Mouse (Mus musculus) gastrocnemius, postnatal 4 days (tissue): ENCODE results near the gene Tigd3. TPM values are rescaled to one million over a fixed set of nuclear protein-coding genes. Genes with fewer than 3 reads are reported as not detected.
"Not testable (repeated sequence)": the region's sequence is repeated elsewhere in the genome, so short reads cannot be mapped to it uniquely, and the experiment has no call there.

Experiments
- DNase-seq, 2 experiments: peaks; one replicate each; pipeline ENCODE4 v3.0.0; 2021 to 2022; ENCODE audit warnings: low spot score in 2 of 2, mixed read lengths in 2 of 2
- total RNA-seq, 2 experiments: library from RNA; stranded (reverse); gene quantifications; 2 replicates each; pipeline ENCODE4 v1.2.3; 2021

Tigd3 gene
- total RNA-seq, 2 experiments from 2014 or later: 1.5 to 2.6 TPM

GRCm38 (mm10) chr19:5922119-5922942 lies 28.4 kb upstream of the Tigd3 start:
- DNase-seq: peak in 1 of 2 experiments; percentile 33

- DNase-seq: no peak
These were observed 27.8 kb upstream of the Tigd3 start for GRCm38 (mm10) chr19:5921715-5922114.

- DNase-seq: no peak
These were observed 19.2 kb upstream of the Tigd3 start, which contains the start of gene Dpf2 for GRCm38 (mm10) chr19:5913007-5913719. Dpf2 (minus strand) TSS chr19:5913010.

GRCm38 (mm10) chr19:5912103-5913006 lies 18.4 kb upstream of the Tigd3 start:
- DNase-seq: peak; percentile 97 to 99

GRCm38 (mm10) chr19:5911430-5912102 lies 17.6 kb upstream of the Tigd3 start:
- no peak for DNase-seq

- DNase-seq: no peak
These were observed 16.3 kb upstream of the Tigd3 start for GRCm38 (mm10) chr19:5910221-5910620.

- DNase-seq: no peak
These were observed 13.3 kb upstream of the Tigd3 start for GRCm38 (mm10) chr19:5907275-5907674.

GRCm38 (mm10) chr19:5893282-5894001 lies 507 bp downstream of the Tigd3 start:
- no peak for DNase-seq

- no peak for DNase-seq
These were observed 1.2 kb downstream of the Tigd3 start for GRCm38 (mm10) chr19:5892735-5893134.

- no peak for DNase-seq
These were observed 1.7 kb downstream of the Tigd3 start for GRCm38 (mm10) chr19:5892262-5892661.

GRCm38 (mm10) chr19:5891521-5892258 lies 2.3 kb downstream of the Tigd3 start:
- DNase-seq: no peak

- no peak for DNase-seq
These were observed 4.7 kb downstream of the Tigd3 start for GRCm38 (mm10) chr19:5889211-5889610.

GRCm38 (mm10) chr19:5887234-5887815 lies 6.6 kb downstream of the Tigd3 start:
- no peak for DNase-seq

GRCm38 (mm10) chr19:5885838-5886237 lies 8.1 kb downstream of the Tigd3 start:
- no peak for DNase-seq

- DNase-seq: no peak
These were observed 10.0 kb downstream of the Tigd3 start for GRCm38 (mm10) chr19:5883935-5884334.

GRCm38 (mm10) chr19:5882079-5882478 lies 11.9 kb downstream of the Tigd3 start:
- not testable (repeated sequence) for DNase-seq

GRCm38 (mm10) chr19:5881155-5881554 lies 12.8 kb downstream of the Tigd3 start:
- no peak for DNase-seq

GRCm38 (mm10) chr19:5879735-5880134 lies 14.2 kb downstream of the Tigd3 start:
- no peak for DNase-seq

GRCm38 (mm10) chr19:5878916-5879315 lies 15.0 kb downstream of the Tigd3 start:
- DNase-seq: no peak
